Mouse (Mus musculus) MEL (cell line): ENCODE data around the gene Dusp11.
"Not testable (repeated sequence)": the region's sequence is repeated elsewhere in the genome, so short reads cannot be mapped to it uniquely, and the experiment has no call there.

Source experiments
- CHD1 ChIP-seq: IDR thresholded peaks from 2 replicates; pipeline ENCODE4 v1.6.1; 2012; ENCODE audit warnings: low read depth, mild to moderate bottlenecking, inconsistent platforms, low read length, improper control_type of control experiment
- RAD21 ChIP-seq: IDR thresholded peaks from 2 replicates; pipeline ENCODE4 v1.6.1; 2011; ENCODE audit warnings: mild to moderate bottlenecking, low read depth, low read length, improper control_type of control experiment
- TAL1 ChIP-seq: IDR thresholded peaks from 2 replicates; pipeline ENCODE4 v1.6.1; 2012; ENCODE audit warnings: mild to moderate bottlenecking, inconsistent platforms, low read length, moderate library complexity, mixed read lengths

DNA sequence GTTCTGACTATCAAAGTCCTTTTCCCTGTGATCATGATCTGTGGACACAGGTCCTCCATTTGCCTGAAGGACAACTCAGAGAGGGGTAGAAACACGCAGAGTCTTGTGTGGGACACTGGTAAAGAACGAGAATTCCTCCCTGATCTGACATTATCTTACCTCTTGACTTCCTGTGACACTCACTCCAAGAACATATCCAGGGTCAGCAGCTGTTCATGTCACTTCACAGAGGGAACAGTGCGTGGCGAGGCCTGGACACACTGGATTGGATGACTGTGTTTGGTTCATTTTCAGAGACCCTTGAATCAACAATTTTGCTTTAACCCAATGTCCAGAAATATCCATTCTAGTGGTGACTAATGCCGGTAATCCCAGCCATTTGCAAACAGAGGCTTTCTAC is 28.1 kb upstream of the Dusp11 start:
- not testable (repeated sequence) for TF ChIP-seq RAD21, TAL1, CHD1
